Mouse (Mus musculus) heart, postnatal 36 days (tissue): ENCODE results near the gene Afap1. TPM values are rescaled to one million over a fixed set of nuclear protein-coding genes. Genes with fewer than 3 reads are reported as not detected.

Experiments used
- DNase-seq, 2 experiments: peaks; one replicate each; pipeline ENCODE4 v3.0.0; 2021 to 2022
- intact Hi-C: fragments of 180-260 bp; cut with DNase I; formaldehyde crosslinking; loops from one replicate; pipeline ENCODE4 v1.15.1; 2025
- total RNA-seq, 2 experiments: library from RNA; stranded (reverse); gene quantifications; 2 replicates each; pipeline ENCODE4 v1.2.3; 2021

Afap1 gene
- total RNA-seq, 2 experiments from 2014 or later = 20.8 to 20.9 TPM

GRCm38 (mm10) chr5:35963635-35964034 is 70.5 kb downstream of the Afap1 start:
- intact Hi-C loops = no loop called here
- DNase-seq = no peak

DNA sequence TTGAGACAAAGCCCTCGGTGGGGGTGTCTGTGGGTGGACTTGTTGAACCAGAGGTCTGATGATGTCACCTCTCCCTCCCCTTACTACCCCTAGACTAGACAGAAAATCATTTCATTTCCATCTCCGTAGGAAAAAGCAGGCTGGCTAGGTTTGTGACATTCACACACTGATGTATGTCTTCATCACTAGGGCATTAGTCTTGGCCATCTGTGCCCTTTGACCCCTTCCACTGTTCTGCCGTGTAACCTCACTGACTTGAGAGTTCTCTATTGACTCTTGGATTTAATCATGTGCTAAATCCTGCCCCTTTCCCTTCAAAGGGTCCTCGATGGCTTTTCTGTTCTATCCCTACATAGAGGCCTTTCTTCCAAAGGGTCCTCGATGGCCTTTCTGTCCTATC is 71.9 kb downstream of the Afap1 start:
- no peak for DNase-seq
- intact Hi-C loops = no loop called here

DNA sequence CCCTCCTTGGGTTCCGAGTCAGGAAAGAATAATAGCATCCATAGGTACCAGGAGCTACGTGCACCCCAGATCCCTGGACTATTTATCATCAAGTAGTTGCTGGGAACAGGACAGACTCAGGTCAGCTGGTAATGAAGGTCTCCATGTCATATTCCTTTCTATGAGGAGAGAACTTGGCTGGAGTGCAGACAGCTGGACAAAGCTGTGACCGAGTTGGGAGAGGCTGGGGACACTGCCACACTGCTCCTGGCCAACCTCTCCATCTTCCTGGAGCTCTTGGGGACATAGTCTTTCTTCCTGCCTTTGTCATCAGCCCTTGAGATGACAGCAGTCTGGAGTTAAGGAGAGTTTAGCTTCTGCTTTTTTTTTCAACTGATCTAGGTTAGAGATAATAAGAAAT is 76.7 kb downstream of the Afap1 start:
- intact Hi-C loops = loop anchor here (10.0 kb wide), 1 partner anchor 375 kb away; no protein-coding TSS in a partner anchor
- no peak for DNase-seq

DNA sequence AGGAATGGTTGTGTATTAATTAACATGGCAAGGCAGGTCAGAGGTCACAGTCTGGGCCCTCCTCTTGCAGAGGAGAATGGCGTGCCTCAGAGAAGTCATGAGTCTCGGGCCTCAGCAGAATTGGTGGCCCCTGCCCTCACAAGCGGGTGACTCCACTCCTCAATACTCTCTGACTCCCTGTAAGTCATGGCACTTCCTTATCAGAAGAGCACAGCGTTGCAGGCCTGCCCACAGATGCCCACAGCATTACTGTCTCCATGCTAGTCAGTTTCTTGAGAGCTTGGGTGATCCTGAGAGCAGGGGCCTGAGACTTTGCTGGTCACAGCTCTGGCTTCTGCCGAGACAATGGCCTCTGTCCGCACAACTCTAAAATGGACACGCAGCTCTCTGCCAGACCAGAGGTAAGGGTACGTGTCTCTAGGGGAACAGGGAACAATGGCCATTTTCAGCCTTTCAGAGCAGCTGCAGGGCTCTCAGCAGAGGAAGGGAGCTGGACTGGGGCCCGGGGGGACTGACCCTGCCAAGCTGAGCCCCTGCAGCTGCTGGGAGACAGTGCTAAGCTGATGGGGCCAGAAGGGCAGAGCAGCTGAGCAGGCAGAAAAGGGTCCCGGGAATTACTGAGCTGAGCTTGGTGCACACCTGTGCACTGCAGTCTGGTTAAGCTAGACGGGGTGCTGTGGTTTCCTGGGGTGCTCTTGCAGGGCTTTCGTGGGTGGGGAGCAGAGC is 77.4 kb downstream of the Afap1 start:
- DNase-seq = peak; percentile 43 to 50
- intact Hi-C loops = loop anchor here (1.0 to 10.0 kb wide), 2 partner anchors 100 to 376 kb away; no protein-coding TSS in a partner anchor

GRCm38 (mm10) chr5:35971841-35972578 is 78.9 kb downstream of the Afap1 start:
- intact Hi-C loops = loop anchor here (1.0 to 10.0 kb wide), 3 partner anchors 83 to 377 kb away; no protein-coding TSS in a partner anchor
- peak; percentile 81 to 85 for DNase-seq

DNA sequence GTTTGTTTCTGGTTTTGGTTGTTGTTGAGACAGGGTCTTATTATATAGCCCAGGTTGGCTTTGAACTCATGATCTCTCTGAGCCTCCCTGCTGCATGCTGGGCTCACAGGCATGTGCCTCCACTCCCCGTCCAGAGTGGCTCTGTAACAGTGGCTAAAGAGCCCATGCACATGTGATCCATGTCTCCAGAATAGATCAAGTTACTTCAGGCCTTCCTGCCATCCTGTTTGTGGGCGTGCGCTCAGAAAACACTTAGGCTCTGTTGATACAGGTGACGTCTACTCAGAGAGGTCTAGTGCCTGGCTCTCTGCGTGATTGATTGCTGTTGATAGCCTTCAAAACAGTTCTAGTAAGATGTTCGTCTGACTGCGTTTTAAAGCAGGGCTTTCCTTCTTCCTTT is 79.6 kb downstream of the Afap1 start:
- intact Hi-C loops = loop anchor here (1.0 to 10.0 kb wide), 2 partner anchors 83 to 378 kb away; no protein-coding TSS in a partner anchor
- no peak for DNase-seq

GRCm38 (mm10) chr5:35973800-35974199 is 80.7 kb downstream of the Afap1 start:
- intact Hi-C loops = loop anchor here (10.0 kb wide), 1 partner anchor 379 kb away; no protein-coding TSS in a partner anchor
- DNase-seq = peak; percentile 80 to 83

GRCm38 (mm10) chr5:35974265-35974664 is 81.1 kb downstream of the Afap1 start:
- DNase-seq = no peak
- intact Hi-C loops = loop anchor here (10.0 kb wide), 1 partner anchor 379 kb away; no protein-coding TSS in a partner anchor

DNA sequence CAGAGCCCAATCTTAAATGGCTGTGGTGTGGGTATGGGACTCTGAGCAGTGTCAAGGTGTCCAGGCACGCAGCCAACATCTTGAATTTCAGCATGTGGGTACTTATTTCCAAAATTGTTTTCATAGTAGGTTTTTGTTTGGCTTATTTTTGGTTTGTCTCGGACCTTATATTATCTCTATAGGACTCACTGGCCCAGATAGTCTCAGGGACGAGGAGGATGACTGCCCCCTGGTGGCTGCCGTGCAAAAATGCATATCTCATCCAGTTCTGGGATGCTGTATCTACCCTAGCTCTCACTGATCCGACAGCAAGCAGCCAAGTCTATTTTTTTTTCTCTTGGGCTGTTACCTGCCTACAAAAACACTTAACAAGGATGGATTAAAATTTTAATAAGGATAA is 82.6 kb downstream of the Afap1 start:
- peak; percentile 77 to 80 for DNase-seq
- intact Hi-C loops = loop anchor here (1.0 to 10.0 kb wide), 5 partner anchors 82 to 381 kb away; partner anchors contain the start of gene Afap1

GRCm38 (mm10) chr5:35980542-35980941 is 87.4 kb downstream of the Afap1 start:
- intact Hi-C loops = loop anchor here (5.0 kb wide), 1 partner anchor 242 kb away; no protein-coding TSS in a partner anchor

DNA sequence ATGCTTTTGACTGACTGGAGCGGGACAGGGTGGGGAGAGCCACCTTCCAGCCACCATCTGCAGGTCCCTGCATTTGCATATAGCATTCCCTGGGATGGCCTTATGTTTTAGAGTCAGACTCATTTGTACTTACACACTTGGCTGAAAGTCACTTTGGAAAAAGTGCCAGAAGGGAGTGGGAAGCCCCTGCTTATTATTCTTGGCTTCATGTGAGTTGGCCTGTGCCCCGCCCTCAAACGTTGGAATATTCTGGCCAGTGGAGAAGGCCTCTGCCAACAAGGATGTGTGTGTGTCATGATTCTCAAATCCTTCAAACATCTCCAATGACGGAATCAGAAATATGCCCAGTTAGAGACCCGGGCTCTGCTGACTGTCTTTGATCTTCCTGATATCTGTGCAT is 88.2 kb downstream of the Afap1 start:
- no peak for DNase-seq
- intact Hi-C loops = loop anchor here (5.0 kb wide), 1 partner anchor 241 kb away; no protein-coding TSS in a partner anchor

More at GRCm38 (mm10) chr5:35980542-35980941, 87.4 kb downstream of the Afap1 start:
- DNase-seq = no peak

GRCm38 (mm10) chr5:35981976-35982375 is 88.9 kb downstream of the Afap1 start:
- intact Hi-C loops = loop anchor here (2.0 to 5.0 kb wide), 4 partner anchors 37 to 415 kb away; no protein-coding TSS in a partner anchor
- DNase-seq = peak; percentile 80 to 87

DNA sequence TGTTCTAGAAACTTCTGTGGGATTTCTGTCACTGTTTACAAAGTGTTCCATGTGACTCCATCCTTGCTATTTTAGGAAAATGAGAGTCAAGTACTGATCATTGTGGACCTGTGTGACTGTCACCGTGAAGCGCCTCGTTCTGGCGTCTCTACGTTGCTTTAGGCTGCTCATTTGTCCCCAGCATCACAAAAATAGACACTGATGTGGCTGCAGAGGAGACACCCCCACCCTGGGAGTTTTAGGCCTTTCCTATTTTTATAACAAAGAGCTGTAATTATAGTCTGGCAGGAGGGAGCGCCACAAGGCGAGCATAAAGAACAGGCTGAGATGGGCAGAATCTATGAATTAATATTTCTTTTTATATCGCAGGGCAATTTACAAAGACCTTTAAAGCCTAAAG is 92.5 kb downstream of the Afap1 start:
- intact Hi-C loops = no loop called here
- no peak for DNase-seq

- no peak for DNase-seq
- intact Hi-C loops = no loop called here
Observed at GRCm38 (mm10) chr5:35988085-35988484, 95.0 kb downstream of the Afap1 start.

DNA sequence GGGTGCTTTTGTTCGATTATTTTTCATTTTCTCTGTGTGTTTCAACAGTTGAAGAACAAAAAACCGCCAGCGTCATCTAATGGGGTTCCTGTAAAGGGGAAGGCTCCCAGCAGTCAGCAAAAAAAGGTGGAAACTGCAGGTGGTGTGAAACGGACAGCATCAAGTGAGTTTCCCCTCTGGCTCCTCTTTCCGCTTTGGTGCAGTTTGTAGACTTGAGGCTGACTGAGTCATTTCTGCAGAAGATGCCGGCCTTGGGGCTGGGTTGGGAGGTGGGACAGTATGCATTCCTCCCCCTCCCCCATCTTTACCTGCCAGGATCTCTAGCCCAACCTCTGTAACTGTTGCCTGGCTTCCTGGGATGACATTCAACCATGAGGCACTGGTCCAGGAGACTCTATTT is 96.4 kb downstream of the Afap1 start:
- DNase-seq = no peak
- intact Hi-C loops = no loop called here

DNA sequence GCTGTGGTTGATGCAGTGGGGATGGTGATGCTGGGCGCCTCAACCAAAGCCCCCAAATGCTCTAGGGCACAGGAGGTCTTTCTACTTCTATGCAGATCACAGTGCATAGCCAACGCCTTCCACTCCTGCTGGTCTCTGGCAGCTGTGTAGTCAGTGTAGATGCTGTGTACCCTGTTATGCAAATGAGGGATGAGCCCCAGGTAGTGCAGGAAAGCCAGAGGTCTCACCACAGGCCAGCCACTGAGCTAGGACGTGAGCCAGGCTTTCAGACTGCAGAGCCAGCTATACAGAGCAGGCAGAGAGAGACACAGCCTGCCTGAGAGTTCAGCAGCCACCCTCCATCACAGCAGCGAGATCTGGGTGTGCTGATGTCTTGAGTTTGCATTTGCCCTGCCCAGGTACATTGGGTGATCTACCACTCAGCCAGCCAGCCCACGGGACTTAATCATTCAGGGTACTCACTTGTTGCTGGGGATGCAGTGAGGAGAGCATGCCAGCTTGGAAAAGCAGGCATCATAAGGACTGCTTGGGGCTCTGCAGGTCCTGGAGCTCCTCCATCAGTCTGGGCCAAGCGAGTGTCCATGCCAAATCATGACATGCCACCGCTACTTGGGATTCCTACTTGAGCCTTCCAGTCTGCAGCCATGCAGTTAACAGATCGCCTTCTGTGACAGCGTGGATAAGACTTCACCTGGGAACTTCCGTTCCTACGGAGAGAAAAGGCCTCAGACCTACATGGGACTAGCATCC is 97.0 kb downstream of the Afap1 start:
- DNase-seq = no peak

GRCm38 (mm10) chr5:36003797-36004196 is 110.7 kb downstream of the Afap1 start:
- intact Hi-C loops = no loop called here
- no peak for DNase-seq

More for the DNA sequence above, 97.0 kb downstream of the Afap1 start:
- intact Hi-C loops = no loop called here

- intact Hi-C loops = no loop called here
- DNase-seq = no peak
Observed at GRCm38 (mm10) chr5:36006106-36006505, 113.0 kb downstream of the Afap1 start.

GRCm38 (mm10) chr5:36006586-36006985 is 113.5 kb downstream of the Afap1 start:
- DNase-seq = no peak
- intact Hi-C loops = no loop called here

GRCm38 (mm10) chr5:36007649-36008048 is 114.5 kb downstream of the Afap1 start:
- DNase-seq = peak; percentile 16 to 21
- intact Hi-C loops = no loop called here
